Mouse (Mus musculus) heart, postnatal 0 days (tissue): Measurements from ENCODE around the gene Rnase2b. TPM values are rescaled to one million over a fixed set of nuclear protein-coding genes. Genes with fewer than 3 reads are reported as not detected.

Source experiments
- ATAC-seq: fragments of 200-750 bp; cut with Nextera tagmentation; 2 replicates; pipeline ENCODE4 v1.8.0; 2017; ENCODE audit warnings: low read depth, moderate number of reproducible peaks, moderate library complexity; ENCODE audit not compliant: insufficient read depth
- DNase-seq: peaks from one replicate; pipeline ENCODE4 v3.0.0-alpha.2; 2016; ENCODE audit warnings: low spot score
- H3K27ac ChIP-seq: fragments of 300-500 bp; sonication (generic); 2 replicates; pipeline ENCODE4 v1.5.1; 2014; ENCODE audit warnings: low read depth, mild to moderate bottlenecking
- H3K27me3 ChIP-seq: fragments of 300-500 bp; sonication (generic); 2 replicates; pipeline ENCODE4 v1.6.1; 2014; ENCODE audit warnings: low read length, mixed read lengths; ENCODE audit not compliant: control insufficient read depth, insufficient read depth
- H3K36me3 ChIP-seq: fragments of 300-500 bp; sonication (generic); replicated peaks from 2 replicates; pipeline ENCODE4 v1.6.1; 2014; ENCODE audit warnings: low read length, mixed read lengths; ENCODE audit not compliant: control insufficient read depth, insufficient read depth
- H3K4me1 ChIP-seq: fragments of 300-500 bp; sonication (generic); 2 replicates; pipeline ENCODE4 v1.6.1; 2014; ENCODE audit warnings: antibody characterized with exemption; ENCODE audit not compliant: control insufficient read depth, insufficient read depth
- H3K4me2 ChIP-seq: fragments of 300-500 bp; sonication (generic); 2 replicates; pipeline ENCODE4 v1.6.1; 2014; ENCODE audit warnings: low read depth, mild to moderate bottlenecking, low read length, moderate library complexity
- H3K4me3 ChIP-seq: fragments of 300-500 bp; sonication (generic); 2 replicates; pipeline ENCODE4 v1.5.1; 2014; ENCODE audit warnings: low read depth, low read length
- H3K9ac ChIP-seq: fragments of 300-500 bp; sonication (generic); replicated peaks from 2 replicates; pipeline ENCODE4 v1.6.1; 2014; ENCODE audit warnings: low read depth, low read length, mixed read lengths
- H3K9me3 ChIP-seq: fragments of 300-500 bp; sonication (generic); replicated peaks from 2 replicates; pipeline ENCODE4 v1.6.1; 2016; ENCODE audit warnings: low read length; ENCODE audit not compliant: control insufficient read depth
- CTCF ChIP-seq: IDR thresholded peaks from 2 replicates; pipeline ENCODE4 v1.5.1; 2016; ENCODE audit warnings: antibody characterized with exemption, control low read depth, low read depth
- EP300 ChIP-seq: IDR thresholded peaks from 2 replicates; pipeline ENCODE4 v1.6.1; 2016; ENCODE audit warnings: antibody characterized with exemption, low read depth
- WGBS: fragments of 180-500 bp; shearing (Covaris S2); extraction: QIAGEN DNeasy Blood & Tissue Kit; methylation state at CpG from one replicate; pipeline ENCODE4 v1.1.7; 2014; 5-methylcytosine and 5-hydroxymethylcytosine counted together
- polyA plus RNA-seq: library from polyadenylated mRNA; unstranded; fragments of >200 nt; fragmentation: Nextera tagmentation; extraction: Ambion mirVana; gene quantifications from 2 replicates; pipeline ENCODE4 v1.2.1, GENCODE M21; 2015
- total RNA-seq: library from RNA; depleted of rRNA; stranded (reverse); fragments of >200 nt; gene quantifications from 2 replicates; pipeline ENCODE4 v1.2.3, GENCODE M21; 2014; ENCODE audit warnings: low replicate concordance

The Rnase2b gene
- total and polyA plus RNA-seq, 2 experiments from 2014 or later: not detected

DNA sequence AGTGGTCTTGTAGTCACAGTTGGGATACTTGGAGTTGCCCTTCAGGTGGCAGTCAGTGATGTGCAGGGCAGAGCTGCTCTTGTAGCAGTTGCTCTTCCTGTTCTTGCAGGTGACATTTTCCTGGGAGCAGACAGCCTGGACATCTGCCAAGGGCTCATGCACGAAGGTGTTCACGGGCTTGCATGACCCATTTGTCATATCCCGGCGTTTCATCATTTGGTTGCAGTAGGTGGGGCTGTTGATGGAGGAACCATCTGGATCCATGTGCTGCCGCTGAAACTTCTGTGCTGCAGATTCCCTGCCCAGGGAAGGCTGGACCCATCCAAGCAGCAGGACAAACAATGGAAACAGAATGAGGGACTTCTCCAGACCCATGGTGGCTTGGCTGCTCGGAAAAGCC, 16.5 kb upstream of the Rnase2b start:
- H3K27ac ChIP-seq: no peak overlapping the region
- H3K4me2 ChIP-seq: no peak overlapping the region
- H3K4me3 ChIP-seq: no peak overlapping the region
- TF ChIP-seq CTCF (no peak), EP300 (no peak)
- H3K4me1 ChIP-seq: peaks cover 13% of the 10 kb centered on the region
- H3K27me3 ChIP-seq: no peaks in the 10 kb centered on the region
- H3K36me3 ChIP-seq: no peaks in the 10 kb centered on the region
- ATAC-seq: no peak
- WGBS: 74% methylated on average over 6 of the region's 6 CpGs
- no peak overlapping the region for H3K9ac ChIP-seq
- H3K9me3 ChIP-seq: no peaks in the 10 kb centered on the region
- no peak for DNase-seq

DNA sequence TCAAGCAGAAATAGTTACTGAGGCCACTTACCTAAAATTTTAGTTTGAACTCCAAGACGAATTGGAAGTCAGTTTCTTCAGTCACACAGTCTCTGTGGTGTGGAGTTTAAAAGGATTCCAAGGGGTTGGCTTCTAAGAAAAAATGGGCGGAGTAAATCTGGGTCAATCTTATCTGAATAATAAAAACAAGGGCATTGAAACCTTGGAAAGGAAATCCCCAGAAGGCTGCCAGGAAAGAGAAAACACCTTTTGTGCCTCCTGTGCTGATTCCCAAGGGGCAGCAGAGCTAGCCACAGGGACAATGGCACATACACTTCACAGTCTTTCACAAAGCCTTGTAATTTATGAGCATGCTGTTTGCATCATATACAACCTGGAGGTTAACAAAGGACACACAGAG, 15.4 kb upstream of the Rnase2b start, which contains the start of gene Rnase1:
Gene Rnase1 (minus strand): TSS at position 101 of the 400 bp plus-strand sequence.
- H3K4me3 ChIP-seq: no peak within 1 kb of the TSS
- H3K27me3 ChIP-seq: no peaks in the 10 kb centered on the region
- TF ChIP-seq CTCF (no peak), EP300 (no peak)
- no peaks in the 10 kb centered on the region for H3K9me3 ChIP-seq
- no peak for ATAC-seq
- no peak within 1 kb of the TSS for H3K27ac ChIP-seq
- H3K9ac ChIP-seq: no peak within 1 kb of the TSS
- H3K36me3 ChIP-seq: no peaks in the 10 kb centered on the region
- H3K4me1 ChIP-seq: peaks cover 13% of the 10 kb centered on the region
- 52% methylated on average over 2 of the region's 2 CpGs for WGBS
- no peak for DNase-seq
- no peak within 1 kb of the TSS for H3K4me2 ChIP-seq

DNA sequence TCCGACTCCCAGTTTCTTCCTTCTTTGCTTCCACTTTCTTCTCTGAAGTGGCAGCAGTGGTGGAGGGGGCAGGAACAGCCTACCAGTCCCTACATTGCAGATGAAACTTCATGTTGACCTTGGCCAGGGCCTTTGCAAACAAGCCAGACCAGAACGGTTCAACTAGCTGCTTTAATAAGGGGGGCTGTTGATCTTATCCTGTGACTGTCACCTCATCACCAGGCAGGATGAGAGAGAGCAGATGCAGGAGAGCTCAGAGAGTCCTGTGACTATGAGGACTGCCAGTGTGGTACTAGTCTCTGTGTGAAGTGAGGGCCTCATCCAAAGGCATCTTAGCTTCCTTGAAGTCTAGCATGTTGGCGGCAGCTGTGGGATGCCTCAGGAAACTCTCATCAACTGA, 14.1 kb upstream of the Rnase2b start:
- no peak overlapping the region for H3K4me3 ChIP-seq
- ATAC-seq: no peak
- H3K4me1 ChIP-seq: peaks cover 13% of the 10 kb centered on the region
- H3K36me3 ChIP-seq: no peaks in the 10 kb centered on the region
- no peak overlapping the region for H3K9ac ChIP-seq
- no peak overlapping the region for H3K4me2 ChIP-seq
- TF ChIP-seq CTCF (no peak), EP300 (no peak)
- DNase-seq: no peak
- H3K27me3 ChIP-seq: no peaks in the 10 kb centered on the region
- WGBS: 43% methylated on average over 3 of the region's 3 CpGs
- no peak overlapping the region for H3K27ac ChIP-seq
- H3K9me3 ChIP-seq: no peaks in the 10 kb centered on the region

DNA sequence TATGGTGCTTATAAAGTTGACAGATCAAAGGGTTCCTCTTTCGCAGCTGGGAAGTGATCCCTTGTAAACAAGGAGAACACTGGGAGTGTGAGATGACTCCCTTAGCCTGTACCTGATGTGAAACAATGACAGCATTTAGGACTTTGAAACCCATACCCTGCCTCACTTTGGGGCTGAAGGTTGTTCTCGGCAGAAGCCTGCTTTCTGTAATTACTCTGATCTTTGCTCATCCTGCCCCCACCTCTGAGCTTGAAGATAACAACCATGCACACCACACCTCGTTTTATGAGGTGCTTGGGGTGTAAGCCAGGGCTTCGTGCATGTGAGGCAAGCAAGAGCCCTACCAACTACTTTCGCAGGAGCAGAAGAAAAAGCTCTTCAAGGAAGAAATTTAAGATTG, 12.9 kb upstream of the Rnase2b start:
- TF ChIP-seq CTCF: no peak
- TF ChIP-seq EP300: no peak
- no peak overlapping the region for H3K4me3 ChIP-seq
- ATAC-seq: no peak
- no peaks in the 10 kb centered on the region for H3K27me3 ChIP-seq
- H3K4me2 ChIP-seq: no peak overlapping the region
- no peaks in the 10 kb centered on the region for H3K9me3 ChIP-seq
- H3K36me3 ChIP-seq: no peaks in the 10 kb centered on the region
- DNase-seq: no peak
- WGBS: 74% methylated on average over 5 of the region's 5 CpGs
- H3K27ac ChIP-seq: no peak overlapping the region
- no peak overlapping the region for H3K9ac ChIP-seq
- peaks cover 7% of the 10 kb centered on the region; the same call in 1 of the 2 replicates for H3K4me1 ChIP-seq

DNA sequence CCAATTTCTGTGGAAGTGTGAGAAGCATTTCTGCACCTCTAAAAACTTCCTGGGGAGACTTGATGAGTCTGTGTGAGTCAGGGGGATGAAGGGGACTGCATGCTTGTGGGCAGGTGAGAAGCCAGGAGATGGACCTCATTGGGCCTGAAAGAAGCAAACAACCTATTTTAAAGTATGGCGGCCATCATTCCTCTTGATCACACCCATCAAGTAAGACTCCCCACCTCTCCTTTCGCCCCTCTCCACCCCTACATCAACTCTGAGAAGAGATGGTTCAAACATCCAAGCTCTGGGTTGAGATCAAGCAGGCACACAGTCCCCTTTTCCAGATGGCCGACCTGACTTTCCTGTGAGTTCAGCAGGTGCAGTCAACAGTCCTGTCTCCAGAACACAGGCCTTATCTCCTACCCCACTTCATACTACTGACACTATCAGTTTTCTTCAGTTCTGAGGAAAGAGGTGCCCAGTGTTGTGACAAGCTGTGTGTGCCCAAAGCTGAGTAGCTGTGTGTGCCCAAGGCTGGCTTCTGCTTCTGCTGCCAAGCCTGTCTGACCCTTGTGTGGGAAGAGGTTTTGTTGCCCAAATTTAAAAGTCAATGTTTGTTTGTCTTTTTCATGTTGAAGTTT, 11.7 kb upstream of the Rnase2b start:
- no peak for TF ChIP-seq EP300
- TF ChIP-seq CTCF: no peak
- no peaks in the 10 kb centered on the region for H3K27me3 ChIP-seq
- H3K36me3 ChIP-seq: no peaks in the 10 kb centered on the region
- H3K9ac ChIP-seq: no peak overlapping the region
- no peaks in the 10 kb centered on the region for H3K9me3 ChIP-seq
- H3K27ac ChIP-seq: no peak overlapping the region
- H3K4me1 ChIP-seq: peaks cover 7% of the 10 kb centered on the region; the same call in 1 of the 2 replicates
- H3K4me3 ChIP-seq: no peak overlapping the region
- no peak for DNase-seq
- no peak overlapping the region for H3K4me2 ChIP-seq
- no peak for ATAC-seq
- WGBS: 72% methylated on average over 3 of the region's 3 CpGs
